Mouse (Mus musculus): Measurements from ENCODE around the gene Olfr119.
"Not testable (repeated sequence)": the region's sequence is repeated elsewhere in the genome, so short reads cannot be mapped to it uniquely, and the experiment has no call there.

Gene Olfr119

GRCm38 (mm10) chr17:37696264-37696663, at the start of gene Olfr119:
TSS of gene Olfr119 (plus strand) at chr17:37696564.
- DNase-seq: not testable (repeated sequence)

- DNase-seq: no peak
Observed at GRCm38 (mm10) chr17:37663682-37664081, 32.7 kb upstream of the Olfr119 start, which contains the start of gene Olfr117. TSS of gene Olfr117 (minus strand) at chr17:37663782.

GRCm38 (mm10) chr17:37666688-37667087, 29.7 kb upstream of the Olfr119 start, which contains the start of gene Olfr118:
TSS of gene Olfr118 (plus strand) at chr17:37666988.
- no peak for DNase-seq

- no peak for DNase-seq
Observed at GRCm38 (mm10) chr17:37721508-37721907, 25.1 kb downstream of the Olfr119 start, which contains the start of gene Olfr120. TSS of gene Olfr120 (plus strand) at chr17:37721808.

- DNase-seq: no peak
Observed at GRCm38 (mm10) chr17:37738070-37738469, 41.7 kb downstream of the Olfr119 start.

All from embryo, embryonic 11 days (tissue).